In the genomic region with DNA sequence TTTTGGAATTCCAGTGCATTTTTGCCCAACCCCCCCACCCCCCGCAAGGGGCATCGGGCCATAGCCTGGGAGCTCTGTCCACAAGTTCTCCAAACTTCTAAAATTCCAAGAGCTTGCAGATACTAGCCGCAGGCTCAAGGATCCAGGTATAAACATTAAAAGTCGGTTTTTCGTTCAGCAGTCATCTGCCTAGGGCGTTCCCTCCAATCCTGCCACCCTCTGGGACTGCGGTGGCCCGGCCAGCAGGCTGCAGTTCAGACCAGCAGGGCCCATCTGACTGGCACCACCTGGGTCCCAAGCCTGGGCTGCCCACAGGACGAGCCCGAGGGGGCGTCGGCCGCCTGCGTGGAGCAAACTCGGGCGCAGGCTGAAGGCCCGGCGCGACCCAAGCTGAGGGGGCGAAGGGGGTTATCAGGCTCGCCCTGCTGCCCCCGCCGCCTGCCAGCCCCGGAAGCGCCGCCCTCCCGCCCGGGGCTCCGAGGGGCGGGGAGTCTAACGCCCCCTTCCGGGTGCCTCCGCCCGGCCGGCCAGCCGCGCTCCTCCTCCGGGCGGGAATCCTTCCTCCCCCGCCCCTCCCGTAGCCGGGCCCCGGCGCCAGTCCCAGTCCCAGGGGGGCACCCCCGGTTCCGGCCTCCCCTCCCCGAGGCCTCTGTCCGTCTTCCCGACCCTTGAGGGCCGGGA, we compare ENCODE assay signal across 8 mouse cellular contexts. TPM values are rescaled to one million over a fixed set of nuclear protein-coding genes. Genes with fewer than 3 reads are reported as not detected.
DNase-seq lines count a peak whose midpoint lies in the region; ATAC-seq and TF ChIP-seq lines count a peak whose summit lies in the region.

No protein-coding gene starts in this region.

- peaks cover 10% of the 10 kb centered on the region for H3K27me3 ChIP-seq in hindbrain, embryonic 10.5 days (ENCODE audit: insufficient read depth, poor library complexity, severe bottlenecking)
- no peaks in the 10 kb centered on the region for H3K27me3 ChIP-seq in spleen, adult 2 months (ENCODE audit: control insufficient read depth, insufficient read depth, low read length)

- H3K36me3 ChIP-seq in hindbrain, embryonic 10.5 days, result peaks cover 9% of the 10 kb centered on the region
- H3K36me3 ChIP-seq in spleen, adult 2 months (ENCODE audit: control insufficient read depth, insufficient read depth, low read length), result 0 out of 2 replicates have a peak, but pooled peaks cover 1% of the 10 kb centered on the region

- H3K4me1 ChIP-seq in hindbrain, embryonic 10.5 days (replicated peaks), result peaks cover 39% of the 10 kb centered on the region
- no peaks in the 10 kb centered on the region; the same call in 1 of the 2 replicates for H3K4me1 ChIP-seq in spleen, adult 2 months (ENCODE audit: control insufficient read depth, insufficient read depth, insufficient read length)

- no peak for TF ChIP-seq CTCF in spleen, adult 2 months (IDR thresholded peaks at IDR 0.05; ENCODE audit: extremely low read depth, insufficient read depth, insufficient read length, insufficient replicate concordance)

- whole genome bisulfite sequencing in hindbrain, embryonic 10.5 days, result under 1% methylated on average over 50 of the region's 50 CpGs
- 2% methylated on average over 47 of the region's 50 CpGs for WGBS in spleen, adult 2 months

- peak; percentile 74 for DNase-seq in embryo, embryonic 10 days (ENCODE audit: low spot score)
- DNase-seq in embryo, embryonic 9.5 days (ENCODE audit: extremely low spot score), result no peak
- DNase-seq in cerebellum, adult 18-20 months, result peak; percentile 84 to 93
- DNase-seq in forelimb bud, embryonic 11.5 days (ENCODE audit: low read depth, low spot score), result peak; percentile 73
- no peak for DNase-seq in hindbrain, embryonic 10.5 days (ENCODE audit: low spot score)
- peak; percentile 60 to 93 for DNase-seq in left cerebral cortex, postnatal 10 days (ENCODE audit: extremely low spot score in 1 of 2, low spot score in 2 of 2)
- DNase-seq in spleen, adult 2 months (ENCODE audit: low read depth in 1 of 2, low spot score in 2 of 2), result peak; percentile 76 to 82

- intact Hi-C loops in left cerebral cortex, postnatal 10 days (cut with DNase I), result no loop called here

- H3K27ac ChIP-seq in hindbrain, embryonic 10.5 days, result peak overlapping the region; percentile 100
- H3K27ac ChIP-seq in spleen, adult 2 months (ENCODE audit: insufficient read depth, low read length), result peak overlapping the region; percentile 98

- no peaks in the 10 kb centered on the region for H3K9me3 ChIP-seq in hindbrain, embryonic 10.5 days

- peak overlapping the region; percentile 89 for H3K4me3 ChIP-seq in hindbrain, embryonic 10.5 days
- peak overlapping the region; percentile 97 for H3K4me3 ChIP-seq in spleen, adult 2 months (ENCODE audit: extremely low read depth, insufficient read depth, insufficient read length)

- TF ChIP-seq POLR2A in spleen, adult 2 months (IDR thresholded peaks at IDR 0.05; ENCODE audit: low read depth, low read length), result peak; percentile 30; the same call in 1 of the 2 replicates

- ATAC-seq in megakaryocyte progenitor cell, adult 5-6 weeks (replicated peaks; ENCODE audit: poor library complexity), result peak; percentile 29

RNA-seq across cellular contexts. Expression of gene Sp2, which starts 5.7 kb away (rescaled TPM):
- polyA plus RNA-seq in hindbrain, embryonic 10.5 days (2016; fragmentation: Nextera tagmentation; extraction: Ambion mirVana), result 29.5 and 31.4 TPM in 2 replicates
- 10 to 100 TPM in 1 of 2 experiments, 1 to 10 TPM in 1; 9.9 to 10.7 TPM for total RNA-seq in left cerebral cortex, postnatal 10 days (2021)
- 21.0 and 27.4 TPM in 2 replicates for total RNA-seq in megakaryocyte progenitor cell, adult 5-6 weeks (2015)
- total RNA-seq in megakaryocyte progenitor cell, adult 5-6 weeks (2017), result 2.3 and 2.8 TPM in 2 replicates
- polyA plus RNA-seq in spleen, adult 2 months (2012; rRNA removed), result 23.9 and 29.1 TPM in 2 replicates

RNA-seq across cellular contexts. Expression of gene Pnpo, which starts 33.3 kb away (rescaled TPM):
- polyA plus RNA-seq in hindbrain, embryonic 10.5 days (2016; fragmentation: Nextera tagmentation; extraction: Ambion mirVana), result 31.4 and 36.4 TPM in 2 replicates
- 10 to 100 TPM; 30.9 to 32.6 TPM for total RNA-seq in left cerebral cortex, postnatal 10 days (2021)
- total RNA-seq in megakaryocyte progenitor cell, adult 5-6 weeks (2015), result 22.5 and 23.0 TPM in 2 replicates
- 36.3 and 38.7 TPM in 2 replicates for total RNA-seq in megakaryocyte progenitor cell, adult 5-6 weeks (2017)
- 33.2 and 57.0 TPM in 2 replicates for polyA plus RNA-seq in spleen, adult 2 months (2012; rRNA removed)

RNA-seq across cellular contexts. Expression of gene Sp6, which starts 36.1 kb away (rescaled TPM):
- 1.6 and 2.3 TPM in 2 replicates for polyA plus RNA-seq in hindbrain, embryonic 10.5 days (2016; fragmentation: Nextera tagmentation; extraction: Ambion mirVana)
- 1 to 10 TPM; 2.3 to 3.1 TPM for total RNA-seq in left cerebral cortex, postnatal 10 days (2021)
- total RNA-seq in megakaryocyte progenitor cell, adult 5-6 weeks (2015), result not detected in 2 replicates
- total RNA-seq in megakaryocyte progenitor cell, adult 5-6 weeks (2017), result 0.03 TPM in 1 of 2 replicates, not detected in the other
- polyA plus RNA-seq in spleen, adult 2 months (2012; rRNA removed), result 0.57 and 0.82 TPM in 2 replicates

RNA-seq across cellular contexts. Expression of gene Prr15l, which starts 49.1 kb away (rescaled TPM):
- polyA plus RNA-seq in hindbrain, embryonic 10.5 days (2016; fragmentation: Nextera tagmentation; extraction: Ambion mirVana), result 0.37 and 0.75 TPM in 2 replicates
- total RNA-seq in left cerebral cortex, postnatal 10 days (2021), result not detected
- total RNA-seq in megakaryocyte progenitor cell, adult 5-6 weeks (2015), result not detected in 2 replicates
- total RNA-seq in megakaryocyte progenitor cell, adult 5-6 weeks (2017), result not detected in 2 replicates
- polyA plus RNA-seq in spleen, adult 2 months (2012; rRNA removed), result 1.8 and 2.2 TPM in 2 replicates

RNA-seq across cellular contexts. Expression of gene Scrn2, which starts 52.7 kb away (rescaled TPM):
- polyA plus RNA-seq in hindbrain, embryonic 10.5 days (2016; fragmentation: Nextera tagmentation; extraction: Ambion mirVana), result 38.3 and 39.4 TPM in 2 replicates
- total RNA-seq in left cerebral cortex, postnatal 10 days (2021), result 1 to 10 TPM; 3.9 to 4.2 TPM
- total RNA-seq in megakaryocyte progenitor cell, adult 5-6 weeks (2015), result 3.0 and 4.2 TPM in 2 replicates
- total RNA-seq in megakaryocyte progenitor cell, adult 5-6 weeks (2017), result 18.3 and 21.1 TPM in 2 replicates
- 10.0 and 12.3 TPM in 2 replicates for polyA plus RNA-seq in spleen, adult 2 months (2012; rRNA removed)

Comparison
In these comparisons a context has a peak if more than half of its experiments do, and no peak if none do; other contexts are left out.
1. DNase-seq: peak in embryo, embryonic 10 days (single experiment), cerebellum, adult 18-20 months (2 of 2), forelimb bud, embryonic 11.5 days (single experiment), left cerebral cortex, postnatal 10 days (2 of 2) and spleen, adult 2 months (2 of 2); none in embryo, embryonic 9.5 days (single experiment) and hindbrain, embryonic 10.5 days (single experiment).